Mouse (Mus musculus): ENCODE data around the gene U2surp. TPM values are rescaled to one million over a fixed set of nuclear protein-coding genes. Genes with fewer than 3 reads are reported as not detected.
"Not testable (repeated sequence)": the region's sequence is repeated elsewhere in the genome, so short reads cannot be mapped to it uniquely, and the experiment has no call there.

U2surp gene
- polyA plus RNA-seq, 1 experiment from 2014 or later = 129 TPM

- H3K4me2 ChIP-seq (ENCODE audit: low read length); H3K9ac ChIP-seq (ENCODE audit: low read length); DNase-seq (ENCODE audit: low spot score); H3K4me1 ChIP-seq (replicated peaks; ENCODE audit: control insufficient read depth, insufficient read depth, low read length); H3K9me3 ChIP-seq (ENCODE audit: control insufficient read depth, low read length); H3K27ac ChIP-seq (ENCODE audit: low read depth); ATAC-seq (replicated peaks; ENCODE audit: low FRiP score, low TSS enrichment, low read depth); H3K4me3 ChIP-seq (ENCODE audit: low read depth, low read length); H3K27me3 ChIP-seq (replicated peaks; ENCODE audit: control insufficient read depth, insufficient read depth, low read length): not testable (repeated sequence)
- H3K36me3 ChIP-seq (ENCODE audit: control insufficient read depth, insufficient read depth, low read length) = peaks cover 90% of the 10 kb centered on the region
- 93% methylated on average over 7 of the region's 7 CpGs for WGBS
Observed at GRCm38 (mm10) chr9:95469011-95469576, 42.7 kb downstream of the U2surp start.

GRCm38 (mm10) chr9:95464028-95464427, 47.8 kb downstream of the U2surp start:
- no peak overlapping the region for H3K9ac ChIP-seq (ENCODE audit: low read length)
- ATAC-seq (replicated peaks; ENCODE audit: low FRiP score, low TSS enrichment, low read depth) = no peak
- no peak for DNase-seq (ENCODE audit: low spot score)
- peaks cover 87% of the 10 kb centered on the region for H3K36me3 ChIP-seq (ENCODE audit: control insufficient read depth, insufficient read depth, low read length)
- no peaks in the 10 kb centered on the region for H3K27me3 ChIP-seq (replicated peaks; ENCODE audit: control insufficient read depth, insufficient read depth, low read length)
- no peaks in the 10 kb centered on the region for H3K9me3 ChIP-seq (ENCODE audit: control insufficient read depth, low read length)
- no peak overlapping the region for H3K27ac ChIP-seq (ENCODE audit: low read depth)
- no peaks in the 10 kb centered on the region for H3K4me1 ChIP-seq (replicated peaks; ENCODE audit: control insufficient read depth, insufficient read depth, low read length)
- H3K4me3 ChIP-seq (ENCODE audit: low read depth, low read length) = no peak overlapping the region
- no peak overlapping the region for H3K4me2 ChIP-seq (ENCODE audit: low read length)
- 97% methylated on average over 1 of the region's 1 CpGs for WGBS

- no peaks in the 10 kb centered on the region for H3K27me3 ChIP-seq (replicated peaks; ENCODE audit: control insufficient read depth, insufficient read depth, low read length)
- no peaks in the 10 kb centered on the region for H3K4me1 ChIP-seq (replicated peaks; ENCODE audit: control insufficient read depth, insufficient read depth, low read length)
- no peak for ATAC-seq (replicated peaks; ENCODE audit: low FRiP score, low TSS enrichment, low read depth)
- DNase-seq (ENCODE audit: low spot score) = no peak
- H3K27ac ChIP-seq (ENCODE audit: low read depth) = no peak overlapping the region
- no peak overlapping the region for H3K4me3 ChIP-seq (ENCODE audit: low read depth, low read length)
- peaks cover 14% of the 10 kb centered on the region for H3K36me3 ChIP-seq (ENCODE audit: control insufficient read depth, insufficient read depth, low read length)
- no peaks in the 10 kb centered on the region for H3K9me3 ChIP-seq (ENCODE audit: control insufficient read depth, low read length)
- WGBS = 73% methylated on average over 3 of the region's 3 CpGs
- no peak overlapping the region for H3K4me2 ChIP-seq (ENCODE audit: low read length)
- no peak overlapping the region for H3K9ac ChIP-seq (ENCODE audit: low read length)
Observed at GRCm38 (mm10) chr9:95451931-95452330, 59.9 kb downstream of the U2surp start.

- ATAC-seq (replicated peaks; ENCODE audit: low FRiP score, low TSS enrichment, low read depth) (no peak), DNase-seq (ENCODE audit: low spot score) (no peak)
- Histone ChIP-seq H3K27me3 (replicated peaks; ENCODE audit: control insufficient read depth, insufficient read depth, low read length) (no peaks in the 10 kb centered on the region), H3K4me2 (ENCODE audit: low read length) (no peak overlapping the region), H3K4me1 (replicated peaks; ENCODE audit: control insufficient read depth, insufficient read depth, low read length) (no peaks in the 10 kb centered on the region), H3K36me3 (ENCODE audit: control insufficient read depth, insufficient read depth, low read length) (0 out of 2 replicates have a peak, but pooled peaks cover 1% of the 10 kb centered on the region), H3K4me3 (ENCODE audit: low read depth, low read length) (no peak overlapping the region), H3K9me3 (ENCODE audit: control insufficient read depth, low read length) (no peaks in the 10 kb centered on the region), H3K9ac (ENCODE audit: low read length) (no peak overlapping the region), H3K27ac (ENCODE audit: low read depth) (no peak overlapping the region)
- WGBS = 96% methylated on average over 8 of the region's 8 CpGs
Observed at GRCm38 (mm10) chr9:95450586-95450985, 61.2 kb downstream of the U2surp start.

GRCm38 (mm10) chr9:95442321-95442731, 69.5 kb downstream of the U2surp start:
- ATAC-seq (replicated peaks; ENCODE audit: low FRiP score, low TSS enrichment, low read depth) (peak; percentile 56; the same call in 1 of the 2 replicates), DNase-seq (ENCODE audit: low spot score) (peak; percentile 73)
- Histone ChIP-seq H3K27me3 (replicated peaks; ENCODE audit: control insufficient read depth, insufficient read depth, low read length) (no peaks in the 10 kb centered on the region), H3K9me3 (ENCODE audit: control insufficient read depth, low read length) (no peaks in the 10 kb centered on the region), H3K4me3 (ENCODE audit: low read depth, low read length) (no peak overlapping the region; the same call in 1 of the 2 replicates), H3K36me3 (ENCODE audit: control insufficient read depth, insufficient read depth, low read length) (no peaks in the 10 kb centered on the region), H3K27ac (ENCODE audit: low read depth) (no peak overlapping the region), H3K4me2 (ENCODE audit: low read length) (peak overlapping the region; percentile 47), H3K9ac (ENCODE audit: low read length) (no peak overlapping the region), H3K4me1 (replicated peaks; ENCODE audit: control insufficient read depth, insufficient read depth, low read length) (peaks cover 5% of the 10 kb centered on the region)
- WGBS = 8% methylated on average over 13 of the region's 13 CpGs

- Histone ChIP-seq H3K4me3 (ENCODE audit: low read depth, low read length) (no peak overlapping the region), H3K36me3 (ENCODE audit: control insufficient read depth, insufficient read depth, low read length) (no peaks in the 10 kb centered on the region), H3K27me3 (replicated peaks; ENCODE audit: control insufficient read depth, insufficient read depth, low read length) (no peaks in the 10 kb centered on the region), H3K9ac (ENCODE audit: low read length) (no peak overlapping the region), H3K4me2 (ENCODE audit: low read length) (no peak overlapping the region), H3K9me3 (ENCODE audit: control insufficient read depth, low read length) (no peaks in the 10 kb centered on the region), H3K4me1 (replicated peaks; ENCODE audit: control insufficient read depth, insufficient read depth, low read length) (peaks cover 5% of the 10 kb centered on the region), H3K27ac (ENCODE audit: low read depth) (no peak overlapping the region)
- DNase-seq (ENCODE audit: low spot score) (no peak), ATAC-seq (replicated peaks; ENCODE audit: low FRiP score, low TSS enrichment, low read depth) (no peak)
- WGBS = 75% methylated on average over 9 of the region's 9 CpGs
Observed at GRCm38 (mm10) chr9:95437883-95438282, 73.9 kb downstream of the U2surp start.

GRCm38 (mm10) chr9:95436294-95436613, 75.5 kb downstream of the U2surp start:
- WGBS = 78% methylated on average over 4 of the region's 4 CpGs
- H3K36me3 ChIP-seq (ENCODE audit: control insufficient read depth, insufficient read depth, low read length) = no peaks in the 10 kb centered on the region
- H3K9ac ChIP-seq (ENCODE audit: low read length) = no peak overlapping the region
- H3K27me3 ChIP-seq (replicated peaks; ENCODE audit: control insufficient read depth, insufficient read depth, low read length) = no peaks in the 10 kb centered on the region
- no peak overlapping the region for H3K4me3 ChIP-seq (ENCODE audit: low read depth, low read length)
- H3K4me1 ChIP-seq (replicated peaks; ENCODE audit: control insufficient read depth, insufficient read depth, low read length) = no peaks in the 10 kb centered on the region
- H3K27ac ChIP-seq (ENCODE audit: low read depth) = no peak overlapping the region
- H3K9me3 ChIP-seq (ENCODE audit: control insufficient read depth, low read length) = no peaks in the 10 kb centered on the region
- DNase-seq (ENCODE audit: low spot score) = no peak
- ATAC-seq (replicated peaks; ENCODE audit: low FRiP score, low TSS enrichment, low read depth) = no peak
- no peak overlapping the region for H3K4me2 ChIP-seq (ENCODE audit: low read length)

- no peak for DNase-seq (ENCODE audit: low spot score)
- H3K9me3 ChIP-seq (ENCODE audit: control insufficient read depth, low read length) = no peaks in the 10 kb centered on the region
- H3K27ac ChIP-seq (ENCODE audit: low read depth) = no peak overlapping the region
- H3K4me1 ChIP-seq (replicated peaks; ENCODE audit: control insufficient read depth, insufficient read depth, low read length) = no peaks in the 10 kb centered on the region
- WGBS = 77% methylated on average over 20 of the region's 20 CpGs
- H3K4me2 ChIP-seq (ENCODE audit: low read length) = no peak overlapping the region
- no peaks in the 10 kb centered on the region for H3K27me3 ChIP-seq (replicated peaks; ENCODE audit: control insufficient read depth, insufficient read depth, low read length)
- H3K4me3 ChIP-seq (ENCODE audit: low read depth, low read length) = no peak overlapping the region
- no peak overlapping the region for H3K9ac ChIP-seq (ENCODE audit: low read length)
- ATAC-seq (replicated peaks; ENCODE audit: low FRiP score, low TSS enrichment, low read depth) = no peak
- H3K36me3 ChIP-seq (ENCODE audit: control insufficient read depth, insufficient read depth, low read length) = no peaks in the 10 kb centered on the region
Observed at GRCm38 (mm10) chr9:95435506-95436293, 76.1 kb downstream of the U2surp start.

GRCm38 (mm10) chr9:95428277-95428676, 83.5 kb downstream of the U2surp start:
- Histone ChIP-seq H3K27me3 (replicated peaks; ENCODE audit: control insufficient read depth, insufficient read depth, low read length) (no peaks in the 10 kb centered on the region), H3K9ac (ENCODE audit: low read length) (no peak overlapping the region), H3K4me1 (replicated peaks; ENCODE audit: control insufficient read depth, insufficient read depth, low read length) (no peaks in the 10 kb centered on the region), H3K27ac (ENCODE audit: low read depth) (no peak overlapping the region), H3K4me2 (ENCODE audit: low read length) (no peak overlapping the region), H3K9me3 (ENCODE audit: control insufficient read depth, low read length) (no peaks in the 10 kb centered on the region), H3K36me3 (ENCODE audit: control insufficient read depth, insufficient read depth, low read length) (no peaks in the 10 kb centered on the region), H3K4me3 (ENCODE audit: low read depth, low read length) (no peak overlapping the region)
- ATAC-seq (replicated peaks; ENCODE audit: low FRiP score, low TSS enrichment, low read depth) (no peak), DNase-seq (ENCODE audit: low spot score) (no peak)
- WGBS = 77% methylated on average over 4 of the region's 4 CpGs

Data from intestine, embryonic 14.5 days (tissue).